Mouse (Mus musculus): ENCODE results near the gene Hist2h2bb. TPM values are rescaled to one million over a fixed set of nuclear protein-coding genes. Genes with fewer than 3 reads are reported as not detected.
A peak's percentile ranks its signal among the peaks of the same experiment; 100 is the strongest.
"Not testable (repeated sequence)": the region's sequence is repeated elsewhere in the genome, so short reads cannot be mapped to it uniquely, and the experiment has no call there.

Gene Hist2h2bb
- total and polyA plus RNA-seq, 3 experiments: 11.2 to 6,680 TPM; not detected in 1

DNA sequence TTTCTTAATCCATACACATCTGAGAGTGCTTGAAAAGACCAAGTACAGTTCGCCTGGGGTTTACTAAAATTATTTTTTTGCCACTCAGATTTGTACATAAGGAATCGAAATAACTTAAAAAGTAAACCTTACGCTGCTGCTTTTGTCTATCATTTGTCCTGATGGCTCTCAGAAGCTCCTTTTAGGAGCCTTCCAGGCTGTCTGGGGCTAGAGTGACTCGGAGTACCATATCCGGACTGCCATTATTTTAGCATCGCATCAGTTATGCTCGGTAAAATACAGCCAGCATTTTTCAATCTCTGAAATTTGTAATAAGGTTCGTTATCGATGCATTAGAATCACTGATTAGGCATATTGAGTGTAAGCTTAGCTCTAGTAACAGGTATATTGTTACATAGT lies 28.8 kb upstream of the Hist2h2bb start:
- TF ChIP-seq UBTF (IDR thresholded peaks at IDR 0.05; ENCODE audit: borderline replicate concordance, insufficient read depth, low read depth, low read length): no peak
- no peak for TF ChIP-seq TAL1 (IDR thresholded peaks at IDR 0.05; ENCODE audit: low read length)
- Histone ChIP-seq H3K4me1 (ENCODE audit: control insufficient read depth in 1 of 2, insufficient read depth in 2 of 2, low read length in 2 of 2) (peaks cover 13 to 41% of the 10 kb centered on the region in 2 experiments), H3K27ac (ENCODE audit: control insufficient read depth, low read depth, low read length) (peak overlapping the region; percentile 92), H3K4me3 (ENCODE audit: control insufficient read depth in 1 of 2, insufficient read depth in 1 of 2, low read depth in 2 of 2, low read length in 2 of 2) (peak overlapping the region; percentile 38 to 55), H3K9ac (ENCODE audit: control insufficient read depth, low read depth, low read length, poor library complexity, severe bottlenecking) (peak overlapping the region; percentile 90), H3K27me3 (ENCODE audit: control insufficient read depth in 1 of 2, insufficient read depth in 2 of 2, low read length in 2 of 2) (no peaks in the 10 kb centered on the region), H3K79me2 (ENCODE audit: control insufficient read depth, insufficient read depth, low read length, poor library complexity) (peaks cover 7% of the 10 kb centered on the region), H3K9me3 (replicated peaks; ENCODE audit: insufficient read depth, low read length) (no peaks in the 10 kb centered on the region), H3K36me3 (ENCODE audit: control insufficient read depth in 1 of 2, insufficient read depth in 2 of 2, low read length in 2 of 2) (peaks cover 0 to 49% of the 10 kb centered on the region in 2 experiments; a peak in 2 of 4 replicates)
- peak; percentile 73 for DNase-seq (ENCODE audit: low read depth, low spot score)

DNA sequence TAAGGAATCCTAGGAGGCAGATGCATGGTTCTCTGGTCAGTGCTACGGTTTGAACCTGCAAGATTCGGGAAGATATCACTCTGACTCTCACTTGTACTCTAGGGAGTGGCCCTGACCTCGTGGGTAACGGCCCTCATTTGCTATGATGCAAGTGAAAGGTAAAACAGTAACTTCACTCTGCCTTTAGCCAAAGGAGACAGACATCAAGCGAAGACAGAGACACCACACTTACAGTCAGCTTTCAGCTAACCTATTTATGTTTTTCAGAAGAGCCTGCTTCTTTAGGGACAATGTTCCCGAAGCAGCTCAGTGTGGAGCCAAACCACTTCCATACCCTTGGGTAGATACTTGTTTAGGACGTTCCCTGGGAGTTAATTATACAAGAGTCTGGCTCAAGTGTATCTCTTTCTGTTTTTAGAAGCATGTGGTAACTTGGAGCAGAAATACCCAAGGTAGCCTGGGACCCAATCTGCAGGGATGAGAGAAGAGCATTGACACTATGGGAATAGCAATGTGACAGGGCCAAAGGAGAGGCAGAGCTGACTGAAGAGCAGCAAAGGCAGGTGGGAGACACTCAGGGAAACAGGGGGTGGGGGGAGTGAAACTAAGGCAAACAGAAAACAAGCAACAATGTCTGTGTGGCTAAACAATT lies 25.5 kb upstream of the Hist2h2bb start:
- no peaks in the 10 kb centered on the region for H3K27me3 ChIP-seq (ENCODE audit: control insufficient read depth in 1 of 2, insufficient read depth in 2 of 2, low read length in 2 of 2)
- DNase-seq (ENCODE audit: low read depth, low spot score): peak; percentile 88
- H3K4me1 ChIP-seq (ENCODE audit: control insufficient read depth in 1 of 2, insufficient read depth in 2 of 2, low read length in 2 of 2): peaks cover 13 to 33% of the 10 kb centered on the region in 2 experiments
- H3K4me3 ChIP-seq (ENCODE audit: control insufficient read depth in 1 of 2, insufficient read depth in 1 of 2, low read depth in 2 of 2, low read length in 2 of 2): peak overlapping the region; percentile 31 to 72
- H3K9ac ChIP-seq (ENCODE audit: control insufficient read depth, low read depth, low read length, poor library complexity, severe bottlenecking): peak overlapping the region; percentile 91
- TF ChIP-seq POLR2A (IDR thresholded peaks at IDR 0.05; ENCODE audit: control insufficient read depth in 1 of 2, insufficient read depth in 1 of 2, low read depth in 1 of 2, low read length in 2 of 2, poor library complexity in 1 of 2) (peak in 1 of 2 experiments; percentile 36; a peak in 1 of 4 replicates), GATA1 (IDR thresholded peaks at IDR 0.05; ENCODE audit: low read depth, low read length) (no peak), NRF1 (IDR thresholded peaks at IDR 0.05; ENCODE audit: insufficient read depth, low read depth, low read length, poor library complexity, severe bottlenecking) (no peak), POLR2AphosphoS5 (IDR thresholded peaks at IDR 0.05; ENCODE audit: borderline replicate concordance, low read depth, low read length) (no peak)
- H3K36me3 ChIP-seq (ENCODE audit: control insufficient read depth in 1 of 2, insufficient read depth in 2 of 2, low read length in 2 of 2): peaks cover 0 to 56% of the 10 kb centered on the region in 2 experiments; a peak in 2 of 4 replicates
- peaks cover 2% of the 10 kb centered on the region for H3K79me2 ChIP-seq (ENCODE audit: control insufficient read depth, insufficient read depth, low read length, poor library complexity)
- peak overlapping the region; percentile 98 for H3K27ac ChIP-seq (ENCODE audit: control insufficient read depth, low read depth, low read length)
- H3K9me3 ChIP-seq (replicated peaks; ENCODE audit: insufficient read depth, low read length): no peaks in the 10 kb centered on the region

DNA sequence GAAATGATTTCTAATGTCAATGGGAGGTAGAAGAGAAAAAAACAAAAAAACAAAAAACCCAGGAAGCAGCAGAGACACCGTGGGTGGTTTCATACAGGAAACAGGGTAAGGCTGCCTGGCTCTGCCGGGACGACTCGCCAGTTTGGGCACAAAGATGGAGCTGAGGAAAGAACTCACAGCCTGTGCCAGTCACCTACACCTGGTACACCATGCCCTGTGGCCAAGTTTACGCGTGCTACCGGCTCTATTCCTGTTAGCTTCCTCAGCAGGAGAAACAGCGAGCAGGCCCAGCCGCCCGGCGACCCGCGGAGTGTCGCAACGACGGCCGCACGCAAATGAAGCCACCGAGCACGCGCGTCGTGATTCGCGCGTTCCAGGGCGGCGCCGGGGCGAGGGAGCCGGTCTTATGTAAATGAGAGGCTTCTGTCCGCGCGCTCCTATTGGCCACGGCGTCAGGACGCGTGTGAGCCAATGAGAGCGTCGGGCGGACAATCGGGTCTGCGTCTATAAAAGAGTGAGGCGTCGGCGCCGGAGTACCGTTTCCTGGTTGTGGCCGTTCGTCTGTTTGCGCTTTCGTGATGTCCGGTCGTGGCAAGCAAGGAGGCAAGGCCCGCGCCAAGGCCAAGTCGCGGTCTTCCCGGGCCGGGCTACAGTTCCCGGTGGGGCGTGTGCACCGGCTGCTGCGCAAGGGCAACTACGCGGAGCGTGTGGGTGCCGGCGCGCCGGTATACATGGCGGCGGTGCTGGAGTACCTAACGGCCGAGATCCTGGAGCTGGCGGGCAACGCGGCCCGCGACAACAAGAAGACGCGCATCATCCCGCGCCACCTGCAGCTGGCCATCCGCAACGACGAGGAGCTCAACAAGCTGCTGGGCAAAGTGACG lies 24.3 kb upstream of the Hist2h2bb start, which contains the start of gene Hist2h2aa1:
Gene Hist2h2aa1, plus strand, starts transcription at position 495 of the 884 bp plus-strand sequence.
- Histone ChIP-seq H3K27ac (ENCODE audit: control insufficient read depth, low read depth, low read length) (peak within 1 kb of the TSS; percentile 98), H3K36me3 (ENCODE audit: control insufficient read depth in 1 of 2, insufficient read depth in 2 of 2, low read length in 2 of 2) (peaks cover 0 to 56% of the 10 kb centered on the region in 2 experiments; a peak in 2 of 4 replicates), H3K4me1 (ENCODE audit: control insufficient read depth in 1 of 2, insufficient read depth in 2 of 2, low read length in 2 of 2) (peaks cover 13 to 33% of the 10 kb centered on the region in 2 experiments), H3K9ac (ENCODE audit: control insufficient read depth, low read depth, low read length, poor library complexity, severe bottlenecking) (peak within 1 kb of the TSS; percentile 91), H3K4me3 (ENCODE audit: control insufficient read depth in 1 of 2, insufficient read depth in 1 of 2, low read depth in 2 of 2, low read length in 2 of 2) (peak within 1 kb of the TSS; percentile 72 to 78)
- peak; percentile 96 for DNase-seq (ENCODE audit: low read depth, low spot score)
- H3K27me3 ChIP-seq (ENCODE audit: control insufficient read depth in 1 of 2, insufficient read depth in 2 of 2, low read length in 2 of 2); H3K79me2 ChIP-seq (ENCODE audit: control insufficient read depth, insufficient read depth, low read length, poor library complexity); H3K9me3 ChIP-seq (replicated peaks; ENCODE audit: insufficient read depth, low read length): not testable (repeated sequence)
- TF ChIP-seq POLR2AphosphoS5 (IDR thresholded peaks at IDR 0.05; ENCODE audit: borderline replicate concordance, low read depth, low read length) (peak; percentile 77; the same call in 1 of the 2 replicates), POLR2A (IDR thresholded peaks at IDR 0.05; ENCODE audit: control insufficient read depth in 1 of 2, insufficient read depth in 1 of 2, low read depth in 1 of 2, low read length in 2 of 2, poor library complexity in 1 of 2) (peak in 1 of 2 experiments; percentile 40; a peak in 2 of 4 replicates)
